Mouse (Mus musculus) ES-CJ7 (cell line): ENCODE measurements at regions not wholly inside any gene's neighbourhood (a gene's known extent, or its start where the extent isn't known, plus 50 kb on each side); places are given as distances from the start of the nearest gene placed in this dataset.

Experiments
- DNase-seq: peaks from one replicate; pipeline ENCODE4 v3.0.0; 2011; ENCODE audit warnings: low read depth, low spot score

DNA sequence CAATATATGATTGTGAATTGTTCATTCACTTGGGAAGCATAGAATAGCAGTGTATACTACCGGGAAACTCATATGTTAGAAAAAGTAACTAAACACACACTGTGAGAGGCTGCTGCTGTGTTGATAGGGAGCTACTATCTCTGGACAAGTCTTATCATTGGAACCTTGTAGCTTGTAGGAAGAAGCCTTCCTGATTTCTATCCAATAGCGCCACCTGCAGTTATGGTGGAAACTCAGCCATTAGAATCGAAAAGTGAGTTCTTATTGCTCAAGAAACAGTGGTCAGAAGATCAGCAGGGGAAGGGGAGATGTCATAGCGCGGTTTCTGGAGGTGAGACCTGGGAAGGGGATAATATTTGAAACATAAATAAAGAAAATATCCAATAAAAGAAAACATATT is 1245.1 kb upstream of the Cdh6 start:
- DNase-seq = peak; percentile 71

DNA sequence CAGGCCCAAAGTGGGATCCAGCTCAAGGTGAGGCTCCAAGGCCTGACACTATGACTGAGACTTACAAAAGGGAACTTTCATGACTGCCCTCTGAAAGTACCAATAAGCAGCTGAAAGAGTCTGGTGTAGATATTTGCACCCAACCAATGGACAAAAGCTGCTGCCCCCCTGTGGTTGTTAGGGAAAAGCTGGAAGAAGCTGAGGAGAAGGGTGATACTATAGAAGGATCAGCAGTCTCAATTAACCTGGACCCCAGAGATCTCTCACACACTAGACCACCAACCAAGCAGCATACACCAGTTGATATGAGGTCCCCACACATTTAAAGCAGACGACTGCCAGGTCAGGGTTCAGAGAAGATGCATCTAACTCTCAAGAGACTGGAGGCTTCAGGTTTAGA is 1211.9 kb upstream of the Cdh6 start:
- peak; percentile 14 for DNase-seq

DNA sequence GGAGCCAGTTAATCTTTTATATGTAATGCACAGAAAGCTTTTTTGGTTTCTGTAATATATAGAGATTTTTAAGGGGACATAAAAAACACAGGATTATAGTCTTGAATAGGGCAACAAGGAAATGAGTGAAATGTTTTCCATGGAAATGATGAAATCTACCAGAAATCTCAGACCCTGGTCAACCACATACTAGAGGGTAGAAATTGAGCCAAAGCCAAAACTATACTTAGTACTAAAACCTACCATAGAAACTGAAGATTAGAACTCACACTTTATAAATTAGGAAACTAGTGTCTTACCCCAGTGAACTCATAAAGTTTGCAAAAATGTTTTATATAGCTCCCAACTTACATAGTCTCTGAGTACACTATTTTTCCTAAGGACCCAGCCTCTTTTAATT is 1204.9 kb upstream of the Cdh6 start:
- DNase-seq = no peak
